Mouse (Mus musculus): ENCODE measurements at regions not wholly inside any gene's neighbourhood (a gene's known extent, or its start where the extent isn't known, plus 50 kb on each side); places are given as distances from the start of the nearest gene placed in this dataset.

DNA sequence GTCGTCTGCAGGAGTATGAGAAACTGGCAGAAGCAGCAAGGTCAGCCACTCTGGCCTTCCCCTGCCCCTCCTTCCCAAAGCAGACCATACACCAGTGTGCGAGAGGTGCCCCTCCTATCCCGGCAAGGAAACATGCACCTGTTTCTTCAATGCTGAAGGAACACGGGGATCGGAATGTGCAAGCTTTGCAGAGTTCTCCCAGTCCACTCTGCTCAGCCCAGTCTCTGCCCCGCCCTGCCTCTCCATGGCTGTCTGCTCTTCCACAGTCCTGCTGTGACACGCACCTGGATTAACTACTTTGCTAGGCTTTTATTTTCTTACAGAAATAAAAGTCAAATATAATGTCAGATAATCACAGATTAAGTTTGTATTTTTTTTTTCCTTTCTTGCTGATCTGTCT lies 136.7 kb downstream of the Trim29 start:
- Histone ChIP-seq H3K27ac (ENCODE audit: low read depth, low read length) (no peak overlapping the region), H3K36me3 (ENCODE audit: insufficient read depth) (no peaks in the 10 kb centered on the region), H3K9me3 (ENCODE audit: low read length) (no peaks in the 10 kb centered on the region), H3K27me3 (ENCODE audit: insufficient read depth, low read length) (no peaks in the 10 kb centered on the region), H3K9ac (no peak overlapping the region), H3K4me2 (ENCODE audit: low read depth) (no peak overlapping the region), H3K4me3 (ENCODE audit: low read depth, low read length) (no peak overlapping the region), H3K4me1 (ENCODE audit: insufficient read depth) (no peaks in the 10 kb centered on the region)
- DNase-seq (no peak), ATAC-seq (no peak)
- WGBS: 78% methylated on average over 7 of the region's 7 CpGs
- no peak for TF ChIP-seq CTCF (IDR thresholded peaks at IDR 0.05; ENCODE audit: low read depth)

DNA sequence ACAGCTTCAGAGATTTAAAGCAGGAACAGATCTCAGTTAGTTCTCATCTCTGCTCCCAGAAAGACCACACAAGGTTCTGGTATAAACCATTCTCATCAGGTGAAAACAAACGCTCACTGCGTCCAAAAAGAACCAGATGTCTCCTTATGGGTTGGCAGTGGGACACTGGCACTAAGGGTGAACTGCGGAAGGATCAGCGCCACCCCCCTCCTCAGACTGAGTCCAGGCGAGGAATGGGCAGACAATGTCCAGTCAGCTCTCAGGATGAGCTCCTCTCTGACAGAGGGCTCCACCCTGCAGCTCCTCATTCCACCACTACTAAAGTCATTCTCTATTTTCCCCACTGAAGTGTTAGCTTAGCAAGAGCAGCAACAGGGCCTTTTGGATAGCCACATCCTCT lies 138.3 kb downstream of the Trim29 start:
- no peak overlapping the region for H3K4me3 ChIP-seq (ENCODE audit: low read depth, low read length)
- H3K27me3 ChIP-seq (ENCODE audit: insufficient read depth, low read length): peaks cover 6% of the 10 kb centered on the region; the same call in 1 of the 2 replicates
- no peak for ATAC-seq
- TF ChIP-seq CTCF (IDR thresholded peaks at IDR 0.05; ENCODE audit: low read depth): no peak
- WGBS: 72% methylated on average over 5 of the region's 5 CpGs
- H3K4me1 ChIP-seq (ENCODE audit: insufficient read depth): peaks cover 7% of the 10 kb centered on the region
- H3K4me2 ChIP-seq (ENCODE audit: low read depth): no peak overlapping the region
- H3K36me3 ChIP-seq (ENCODE audit: insufficient read depth): no peaks in the 10 kb centered on the region
- no peak overlapping the region for H3K27ac ChIP-seq (ENCODE audit: low read depth, low read length)
- no peaks in the 10 kb centered on the region for H3K9me3 ChIP-seq (ENCODE audit: low read length)
- H3K9ac ChIP-seq: no peak overlapping the region
- no peak for DNase-seq

GRCm38 (mm10) chr9:43453953-43454582 lies 143.4 kb downstream of the Trim29 start:
- Histone ChIP-seq H3K4me1 (ENCODE audit: insufficient read depth) (peaks cover 11% of the 10 kb centered on the region), H3K27ac (ENCODE audit: low read depth, low read length) (no peak overlapping the region), H3K9me3 (ENCODE audit: low read length) (no peaks in the 10 kb centered on the region), H3K9ac (no peak overlapping the region), H3K4me3 (ENCODE audit: low read depth, low read length) (no peak overlapping the region), H3K27me3 (ENCODE audit: insufficient read depth, low read length) (peaks cover 14% of the 10 kb centered on the region; the same call in 1 of the 2 replicates), H3K4me2 (ENCODE audit: low read depth) (peak overlapping the region; percentile 34), H3K36me3 (ENCODE audit: insufficient read depth) (no peaks in the 10 kb centered on the region)
- DNase-seq (peak; percentile 23), ATAC-seq (no peak)
- no peak for TF ChIP-seq CTCF (IDR thresholded peaks at IDR 0.05; ENCODE audit: low read depth)
- WGBS: 3% methylated on average over 14 of the region's 14 CpGs

- DNase-seq (no peak), ATAC-seq (no peak)
- Histone ChIP-seq H3K9ac (no peak overlapping the region), H3K4me1 (ENCODE audit: insufficient read depth) (peaks cover 11% of the 10 kb centered on the region), H3K27me3 (ENCODE audit: insufficient read depth, low read length) (peaks cover 14% of the 10 kb centered on the region; the same call in 1 of the 2 replicates), H3K9me3 (ENCODE audit: low read length) (no peaks in the 10 kb centered on the region), H3K27ac (ENCODE audit: low read depth, low read length) (no peak overlapping the region), H3K4me2 (ENCODE audit: low read depth) (no peak overlapping the region), H3K4me3 (ENCODE audit: low read depth, low read length) (no peak overlapping the region), H3K36me3 (ENCODE audit: insufficient read depth) (no peaks in the 10 kb centered on the region)
- no peak for TF ChIP-seq CTCF (IDR thresholded peaks at IDR 0.05; ENCODE audit: low read depth)
- WGBS: 96% methylated on average over 2 of the region's 2 CpGs
Observed at GRCm38 (mm10) chr9:43457736-43458135, 147.1 kb downstream of the Trim29 start.

DNA sequence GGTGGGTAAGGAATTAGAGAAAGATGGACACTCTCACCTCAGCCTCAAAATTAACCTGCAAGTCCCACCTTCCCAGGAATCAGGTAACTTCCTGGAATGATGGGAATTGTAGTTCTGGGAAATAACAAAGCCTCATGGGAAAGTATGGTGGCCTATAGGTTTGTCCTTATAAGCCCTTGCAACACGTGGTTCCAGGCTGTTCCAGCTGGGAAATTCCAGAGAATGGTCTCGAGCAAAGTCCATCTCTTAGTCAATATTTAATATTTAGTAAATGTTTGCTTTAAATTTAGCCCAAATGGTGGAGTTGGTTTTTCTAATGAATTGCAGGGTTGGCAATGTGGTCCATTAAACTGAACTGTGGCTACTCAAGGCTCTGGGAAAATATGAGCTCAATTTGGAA lies 150.5 kb downstream of the Trim29 start:
- TF ChIP-seq CTCF (IDR thresholded peaks at IDR 0.05; ENCODE audit: low read depth): no peak
- ATAC-seq: no peak

GRCm38 (mm10) chr9:43463445-43464090 lies 152.9 kb downstream of the Trim29 start:
- H3K27ac ChIP-seq (ENCODE audit: low read depth, low read length): no peak overlapping the region
- ATAC-seq (peak; percentile 54; the same call in 1 of the 2 replicates), DNase-seq (no peak)
- no peaks in the 10 kb centered on the region for H3K36me3 ChIP-seq (ENCODE audit: insufficient read depth)
- 86% methylated on average over 13 of the region's 13 CpGs for WGBS
- no peak for TF ChIP-seq CTCF (IDR thresholded peaks at IDR 0.05; ENCODE audit: low read depth)
- H3K4me2 ChIP-seq (ENCODE audit: low read depth): no peak overlapping the region
- no peaks in the 10 kb centered on the region for H3K9me3 ChIP-seq (ENCODE audit: low read length)
- H3K4me3 ChIP-seq (ENCODE audit: low read depth, low read length): no peak overlapping the region
- H3K4me1 ChIP-seq (ENCODE audit: insufficient read depth): no peaks in the 10 kb centered on the region
- no peak overlapping the region for H3K9ac ChIP-seq
- H3K27me3 ChIP-seq (ENCODE audit: insufficient read depth, low read length): no peaks in the 10 kb centered on the region

More for the DNA sequence above, 150.5 kb downstream of the Trim29 start:
- no peaks in the 10 kb centered on the region for H3K27me3 ChIP-seq (ENCODE audit: insufficient read depth, low read length)
- WGBS: 63% methylated on average over 2 of the region's 2 CpGs
- H3K27ac ChIP-seq (ENCODE audit: low read depth, low read length): no peak overlapping the region
- H3K4me1 ChIP-seq (ENCODE audit: insufficient read depth): no peaks in the 10 kb centered on the region
- no peak overlapping the region for H3K4me3 ChIP-seq (ENCODE audit: low read depth, low read length)
- H3K36me3 ChIP-seq (ENCODE audit: insufficient read depth): no peaks in the 10 kb centered on the region
- H3K9me3 ChIP-seq (ENCODE audit: low read length): no peaks in the 10 kb centered on the region
- H3K4me2 ChIP-seq (ENCODE audit: low read depth): no peak overlapping the region
- no peak for DNase-seq
- H3K9ac ChIP-seq: no peak overlapping the region

DNA sequence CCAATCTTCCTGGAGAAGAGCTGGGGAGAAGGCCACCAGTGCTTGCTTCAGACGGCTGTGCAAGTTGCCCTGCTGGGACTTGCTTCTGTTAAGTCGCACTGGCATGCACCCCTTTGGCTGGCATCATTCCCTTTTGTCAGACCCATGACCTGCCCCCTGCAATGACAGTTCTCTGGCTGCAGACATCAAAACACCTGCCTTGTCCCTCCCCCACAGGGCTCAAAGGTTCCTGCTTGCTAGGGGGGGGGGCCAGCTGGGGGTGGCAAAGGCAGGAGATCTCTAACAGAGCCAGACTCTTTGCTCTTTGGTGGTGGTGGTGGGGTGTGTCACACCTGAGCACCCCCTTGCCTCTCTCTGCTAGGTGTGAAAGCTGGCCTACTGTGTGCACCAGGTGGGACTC lies 154.5 kb downstream of the Trim29 start:
- Histone ChIP-seq H3K9ac (no peak overlapping the region), H3K27me3 (ENCODE audit: insufficient read depth, low read length) (no peaks in the 10 kb centered on the region), H3K36me3 (ENCODE audit: insufficient read depth) (no peaks in the 10 kb centered on the region), H3K27ac (ENCODE audit: low read depth, low read length) (no peak overlapping the region), H3K4me2 (ENCODE audit: low read depth) (no peak overlapping the region), H3K4me3 (ENCODE audit: low read depth, low read length) (no peak overlapping the region), H3K9me3 (ENCODE audit: low read length) (no peaks in the 10 kb centered on the region), H3K4me1 (ENCODE audit: insufficient read depth) (no peaks in the 10 kb centered on the region)
- ATAC-seq: no peak
- WGBS: 50% methylated on average over 2 of the region's 2 CpGs
- no peak for TF ChIP-seq CTCF (IDR thresholded peaks at IDR 0.05; ENCODE audit: low read depth)
- no peak for DNase-seq
